Mouse (Mus musculus) forebrain, embryonic 14.5 days (tissue): ENCODE data around the gene Csnk1e. TPM values are rescaled to one million over a fixed set of nuclear protein-coding genes. Genes with fewer than 3 reads are reported as not detected.

Experiments
- ATAC-seq: fragments of 200-750 bp; cut with Nextera tagmentation; 2 replicates; pipeline ENCODE4 v1.8.0; 2017; ENCODE audit warnings: mild to moderate bottlenecking, moderate library complexity
- DNase-seq: peaks from one replicate; pipeline ENCODE4 v3.0.0-alpha.2; 2015; ENCODE audit warnings: low spot score
- H3K27ac ChIP-seq: fragments of 300-500 bp; sonication (generic); 2 replicates; pipeline ENCODE4 v1.5.1; 2014; ENCODE audit warnings: low read depth, mild to moderate bottlenecking, control low read depth, low read length, moderate library complexity
- H3K27me3 ChIP-seq: fragments of 300-500 bp; sonication (generic); replicated peaks from 2 replicates; pipeline ENCODE4 v1.6.1; 2014; ENCODE audit warnings: low read length, control low read depth, mixed read lengths; ENCODE audit not compliant: control insufficient read depth, insufficient read depth
- H3K36me3 ChIP-seq: fragments of 300-500 bp; sonication (generic); 2 replicates; pipeline ENCODE4 v1.6.1; 2014; ENCODE audit warnings: low read length, control low read depth; ENCODE audit not compliant: control insufficient read depth, insufficient read depth
- H3K4me1 ChIP-seq: fragments of 300-500 bp; sonication (generic); 2 replicates; pipeline ENCODE4 v1.6.1; 2014; ENCODE audit warnings: antibody characterized with exemption, low read length, control low read depth; ENCODE audit not compliant: control insufficient read depth, insufficient read depth
- H3K4me2 ChIP-seq: fragments of 300-500 bp; sonication (generic); 2 replicates; pipeline ENCODE4 v1.6.1; 2014; ENCODE audit warnings: mild to moderate bottlenecking, control low read depth, low read length
- H3K4me3 ChIP-seq: fragments of 300-500 bp; sonication (generic); 2 replicates; pipeline ENCODE4 v1.5.1; 2014; ENCODE audit warnings: low read depth, low read length, control low read depth
- H3K9ac ChIP-seq: fragments of 300-500 bp; sonication (generic); 2 replicates; pipeline ENCODE4 v1.6.1; 2014; ENCODE audit warnings: mild to moderate bottlenecking, low read length, control low read depth, moderate library complexity
- H3K9me3 ChIP-seq: fragments of 300-500 bp; sonication (generic); replicated peaks from 2 replicates; pipeline ENCODE4 v1.6.1; 2016; ENCODE audit warnings: low read length, control low read depth, mixed read lengths; ENCODE audit not compliant: control insufficient read depth
- WGBS: fragments of 180-500 bp; shearing (Covaris S2); extraction: QIAGEN DNeasy Blood & Tissue Kit; methylation state at CpG from one replicate; pipeline ENCODE4 v1.1.7; 2014; 5-methylcytosine and 5-hydroxymethylcytosine counted together
- polyA plus RNA-seq: library from polyadenylated mRNA; unstranded; fragments of >200 nt; fragmentation: Nextera tagmentation; extraction: Ambion mirVana; gene quantifications from 2 replicates; pipeline ENCODE4 v1.2.1, GENCODE M21; 2014

Csnk1e gene
- polyA plus RNA-seq, 1 experiment from 2014 or later: 114 TPM

DNA sequence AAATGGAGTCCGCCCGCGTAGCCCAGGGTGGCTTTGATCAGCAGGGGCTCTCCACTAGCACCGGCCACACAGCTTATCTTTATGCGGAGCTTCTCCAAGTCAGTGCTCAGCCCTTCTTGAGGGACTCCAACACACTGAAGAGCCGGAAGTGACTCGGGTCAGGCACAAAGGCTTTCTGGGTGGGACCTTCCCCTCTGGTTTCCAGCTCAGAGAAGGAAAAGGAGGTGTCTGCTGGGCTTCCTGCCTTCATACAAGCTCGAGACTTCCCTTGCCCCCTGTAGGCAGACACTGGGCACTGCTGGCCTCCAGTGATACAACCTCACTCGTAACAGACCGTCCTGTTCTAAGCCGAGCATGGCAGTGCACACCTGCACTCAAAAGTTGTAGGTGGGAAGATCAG lies 58.6 kb downstream of the Csnk1e start:
- Histone ChIP-seq H3K36me3 (no peaks in the 10 kb centered on the region), H3K27ac (no peak overlapping the region), H3K4me3 (no peak overlapping the region), H3K4me2 (no peak overlapping the region), H3K27me3 (no peaks in the 10 kb centered on the region), H3K9ac (no peak overlapping the region), H3K4me1 (peaks cover 2% of the 10 kb centered on the region; the same call in 1 of the 2 replicates), H3K9me3 (no peaks in the 10 kb centered on the region)
- DNase-seq: no peak
- 88% methylated on average over 11 of the region's 11 CpGs for WGBS
- ATAC-seq: no peak

DNA sequence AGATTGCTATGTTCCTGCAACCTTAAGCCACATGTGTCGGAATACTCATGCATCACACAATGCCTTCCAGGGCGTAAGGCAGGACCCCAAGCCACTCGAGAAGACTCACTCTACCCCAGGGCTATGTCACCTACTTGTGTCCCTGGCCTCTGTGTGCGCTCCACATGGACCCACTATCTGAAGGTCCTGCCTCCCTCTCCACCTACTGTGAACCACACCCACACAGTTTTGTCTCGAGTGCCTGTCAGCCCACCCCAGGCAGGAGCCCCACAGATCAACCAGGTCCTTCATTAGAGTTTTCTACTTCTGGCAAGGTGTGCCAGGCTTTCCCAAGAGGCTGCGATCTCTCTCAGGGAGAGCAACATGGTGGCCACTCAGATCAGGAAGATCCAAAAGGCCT lies 60.1 kb downstream of the Csnk1e start:
- H3K4me2 ChIP-seq: no peak overlapping the region
- WGBS: 86% methylated on average over 6 of the region's 6 CpGs
- H3K9ac ChIP-seq: no peak overlapping the region

DNA sequence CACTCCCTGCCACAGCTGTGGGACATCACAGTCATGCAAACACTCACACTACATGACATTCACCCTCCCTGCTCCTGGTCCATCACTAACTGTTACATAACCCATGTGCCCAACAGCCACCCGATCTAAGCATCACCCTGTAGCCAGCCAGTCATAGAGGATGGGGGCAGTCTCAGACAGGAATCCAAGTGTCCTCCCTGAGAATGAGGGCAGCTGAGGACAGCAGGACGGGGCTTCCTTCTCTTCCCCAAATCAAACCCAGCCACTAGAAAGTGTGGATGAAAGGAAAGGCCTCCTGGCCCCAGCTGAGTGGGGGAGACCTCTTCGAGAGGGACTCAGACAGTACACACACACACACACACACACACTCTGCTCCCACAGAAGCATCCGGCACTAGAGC lies 60.5 kb downstream of the Csnk1e start:
- ATAC-seq: no peak
- Histone ChIP-seq H3K36me3 (no peaks in the 10 kb centered on the region), H3K4me2 (no peak overlapping the region), H3K9ac (no peak overlapping the region), H3K4me3 (no peak overlapping the region), H3K27ac (no peak overlapping the region), H3K27me3 (no peaks in the 10 kb centered on the region), H3K4me1 (no peaks in the 10 kb centered on the region), H3K9me3 (no peaks in the 10 kb centered on the region)
- DNase-seq: no peak
- 84% methylated on average over 4 of the region's 4 CpGs for WGBS

More for the DNA sequence above, 60.1 kb downstream of the Csnk1e start:
- H3K4me1 ChIP-seq: no peaks in the 10 kb centered on the region
- DNase-seq (no peak), ATAC-seq (no peak)
- no peaks in the 10 kb centered on the region for H3K36me3 ChIP-seq
- no peaks in the 10 kb centered on the region for H3K9me3 ChIP-seq
- H3K27me3 ChIP-seq: no peaks in the 10 kb centered on the region
- H3K27ac ChIP-seq: no peak overlapping the region
- no peak overlapping the region for H3K4me3 ChIP-seq

DNA sequence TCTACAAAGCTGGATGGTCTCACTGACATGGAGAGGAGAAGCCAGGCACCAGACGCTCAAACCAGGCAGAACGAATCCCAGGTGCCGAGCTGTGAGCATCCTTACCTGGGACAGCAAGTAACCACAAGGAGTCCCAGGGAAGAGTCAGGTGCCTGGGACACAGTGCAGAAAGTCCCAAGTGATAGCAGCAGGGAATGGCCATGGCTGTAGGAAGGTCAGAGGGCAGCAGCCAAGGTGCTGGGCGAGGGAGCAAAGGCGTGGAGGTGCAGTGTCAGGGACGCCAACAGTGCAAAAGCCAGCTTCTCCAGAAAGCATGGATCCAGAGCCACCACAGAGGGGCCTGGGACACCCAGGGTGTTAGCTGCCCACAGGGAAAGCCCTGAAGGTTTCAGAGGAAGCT lies 62.3 kb downstream of the Csnk1e start:
- Histone ChIP-seq H3K4me2 (no peak overlapping the region), H3K4me3 (no peak overlapping the region), H3K27ac (no peak overlapping the region), H3K36me3 (no peaks in the 10 kb centered on the region), H3K9me3 (no peaks in the 10 kb centered on the region), H3K9ac (no peak overlapping the region), H3K4me1 (no peaks in the 10 kb centered on the region), H3K27me3 (no peaks in the 10 kb centered on the region)
- ATAC-seq: no peak
- WGBS: 89% methylated on average over 6 of the region's 6 CpGs
- DNase-seq: no peak

DNA sequence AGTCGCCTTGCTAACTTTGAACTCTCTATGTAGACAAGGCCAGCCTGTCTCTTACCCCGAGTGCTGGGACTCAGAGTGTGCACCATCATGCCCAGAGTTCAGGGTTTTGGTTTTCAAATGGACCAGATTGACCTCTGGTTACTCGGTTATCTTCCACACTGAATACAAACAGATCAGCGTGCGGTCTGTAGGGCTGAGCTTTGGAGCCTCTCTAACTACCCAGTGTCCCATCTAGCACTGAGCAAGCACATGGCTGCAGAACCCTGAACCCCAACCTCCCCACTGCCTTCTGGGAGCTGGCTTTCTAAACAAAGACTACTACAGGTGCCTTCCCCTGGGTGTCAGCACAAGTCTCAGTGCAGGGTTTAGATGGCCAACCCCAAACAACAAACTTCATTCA lies 62.8 kb downstream of the Csnk1e start:
- no peak for ATAC-seq
- no peaks in the 10 kb centered on the region for H3K27me3 ChIP-seq
- WGBS: 92% methylated on average over 5 of the region's 5 CpGs

DNA sequence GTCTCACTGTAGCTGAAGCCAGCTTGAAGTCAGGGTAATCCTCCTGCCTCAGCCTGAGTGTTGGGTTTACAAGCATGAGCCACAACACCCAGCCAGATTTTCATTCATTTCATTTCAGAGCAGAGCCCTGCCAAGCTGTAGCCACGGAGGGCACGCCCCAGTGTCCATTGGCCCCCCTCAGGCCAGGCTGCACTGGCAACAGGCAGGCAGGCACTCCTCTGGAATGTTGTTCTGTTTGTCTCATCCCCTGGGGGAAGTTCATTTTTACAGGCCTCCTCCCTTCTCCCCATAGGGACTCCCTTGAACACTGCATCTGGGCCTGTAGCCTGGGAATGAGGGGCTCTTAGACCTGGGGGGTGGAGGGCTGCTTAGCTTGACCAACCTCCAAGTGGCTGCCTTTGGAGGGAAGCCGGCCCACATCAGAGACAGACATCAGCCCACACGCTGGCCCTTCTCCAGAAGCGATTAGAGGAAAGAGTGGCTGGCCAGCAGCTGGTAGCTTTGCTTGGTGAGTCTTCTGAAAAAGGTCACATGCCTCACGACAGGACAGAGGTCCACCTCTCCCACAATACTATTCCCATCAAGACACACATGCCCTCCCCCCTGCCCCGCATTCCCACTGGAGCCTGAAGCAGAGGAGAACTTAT lies 63.8 kb downstream of the Csnk1e start:
- no peak for ATAC-seq

More for the DNA sequence above, 62.8 kb downstream of the Csnk1e start:
- Histone ChIP-seq H3K4me2 (no peak overlapping the region), H3K9me3 (no peaks in the 10 kb centered on the region), H3K4me1 (no peaks in the 10 kb centered on the region), H3K27ac (no peak overlapping the region), H3K9ac (no peak overlapping the region), H3K36me3 (no peaks in the 10 kb centered on the region), H3K4me3 (no peak overlapping the region)
- DNase-seq: no peak

DNA sequence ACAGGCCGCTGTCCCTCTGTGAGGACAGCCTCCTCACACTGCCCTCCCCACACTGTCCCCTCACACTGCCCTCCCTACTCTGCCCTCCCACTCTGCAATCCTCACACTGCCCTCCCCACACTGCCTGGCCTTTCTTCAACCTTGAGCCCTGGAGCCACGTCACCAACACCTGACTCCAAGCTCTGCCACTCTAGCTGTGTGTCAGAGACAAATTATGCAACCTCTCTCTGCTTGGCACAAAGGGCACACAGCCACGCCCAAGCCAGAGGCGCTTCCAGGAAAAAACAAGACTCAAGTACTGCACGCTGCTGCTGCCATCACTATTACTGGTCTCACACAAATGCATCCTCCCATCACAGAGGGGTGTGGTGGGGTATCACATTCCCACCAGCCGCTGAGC lies 64.9 kb downstream of the Csnk1e start:
- Histone ChIP-seq H3K4me2 (no peak overlapping the region), H3K27me3 (no peaks in the 10 kb centered on the region), H3K36me3 (no peaks in the 10 kb centered on the region), H3K4me3 (no peak overlapping the region), H3K9me3 (no peaks in the 10 kb centered on the region), H3K27ac (no peak overlapping the region), H3K4me1 (no peaks in the 10 kb centered on the region), H3K9ac (no peak overlapping the region)
- no peak for DNase-seq
- no peak for ATAC-seq
- 88% methylated on average over 6 of the region's 6 CpGs for WGBS

More for the DNA sequence above, 63.8 kb downstream of the Csnk1e start:
- H3K9me3 ChIP-seq: no peaks in the 10 kb centered on the region
- H3K9ac ChIP-seq: no peak overlapping the region
- H3K36me3 ChIP-seq: no peaks in the 10 kb centered on the region
- H3K27me3 ChIP-seq: no peaks in the 10 kb centered on the region
- no peaks in the 10 kb centered on the region for H3K4me1 ChIP-seq
- no peak overlapping the region for H3K27ac ChIP-seq
- H3K4me3 ChIP-seq: no peak overlapping the region
- peak; percentile 50 for DNase-seq
- no peak overlapping the region for H3K4me2 ChIP-seq
- WGBS: 48% methylated on average over 7 of the region's 7 CpGs

DNA sequence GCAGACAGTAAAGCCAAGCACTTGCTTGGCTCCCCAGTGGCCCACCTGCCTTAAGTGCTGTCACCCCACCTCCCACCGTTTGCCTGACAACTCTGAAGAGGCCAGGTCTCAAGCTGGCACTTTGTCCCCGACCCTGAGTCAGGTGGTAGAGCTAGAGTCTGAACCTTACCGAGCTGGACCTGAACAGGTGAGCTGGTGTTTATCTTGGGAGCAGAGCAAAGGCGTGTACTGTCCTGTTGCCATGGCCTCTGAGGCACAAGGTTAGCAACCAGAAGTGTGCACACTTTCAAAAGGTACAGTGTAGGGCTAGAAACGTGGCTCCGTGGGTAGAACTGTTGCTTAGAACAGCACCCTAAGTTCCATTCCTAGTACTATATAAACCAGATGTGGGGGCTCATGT lies 67.2 kb downstream of the Csnk1e start:
- Histone ChIP-seq H3K4me2 (no peak overlapping the region), H3K4me1 (no peaks in the 10 kb centered on the region), H3K4me3 (no peak overlapping the region), H3K36me3 (no peaks in the 10 kb centered on the region), H3K9me3 (no peaks in the 10 kb centered on the region), H3K27ac (no peak overlapping the region), H3K9ac (no peak overlapping the region), H3K27me3 (no peaks in the 10 kb centered on the region)
- WGBS: 77% methylated on average over 6 of the region's 6 CpGs
- ATAC-seq (no peak), DNase-seq (no peak)

DNA sequence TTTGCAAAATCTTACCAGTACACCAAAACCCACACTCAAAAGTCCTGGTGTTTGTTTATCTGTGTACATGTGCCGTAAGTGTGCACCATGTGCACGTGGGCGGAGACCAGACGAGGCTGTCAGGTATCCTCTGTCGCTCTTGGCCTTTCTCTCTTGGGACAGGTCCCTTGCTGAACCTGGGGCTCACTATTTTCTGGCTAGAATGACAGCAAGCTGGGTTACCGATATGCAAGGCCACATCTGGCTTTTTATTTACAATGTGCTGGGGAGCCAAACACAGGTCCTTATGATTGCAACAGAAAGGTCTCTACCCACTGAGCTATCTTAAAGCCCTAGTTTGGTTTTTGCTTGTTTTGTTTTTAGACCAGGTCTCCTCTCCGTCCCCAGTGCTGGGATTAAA lies 67.8 kb downstream of the Csnk1e start:
- Histone ChIP-seq H3K36me3 (no peaks in the 10 kb centered on the region), H3K4me1 (no peaks in the 10 kb centered on the region), H3K4me3 (no peak overlapping the region), H3K27me3 (no peaks in the 10 kb centered on the region), H3K27ac (no peak overlapping the region), H3K9ac (no peak overlapping the region), H3K4me2 (no peak overlapping the region), H3K9me3 (no peaks in the 10 kb centered on the region)
- ATAC-seq (no peak), DNase-seq (no peak)
- WGBS: 92% methylated on average over 7 of the region's 7 CpGs
